Mouse (Mus musculus) splenic B cell, adult 2 months (primary cell): ENCODE data around the gene Zdhhc5.
"Not testable (repeated sequence)": the region's sequence is repeated elsewhere in the genome, so short reads cannot be mapped to it uniquely, and the experiment has no call there.

Experiments
- DNase-seq: peaks from one replicate; pipeline ENCODE4 v3.0.0-alpha.2; 2011; ENCODE audit warnings: low read depth, low spot score
- H3K27me3 ChIP-seq: 2 replicates; pipeline ENCODE4 v1.6.1; 2012; ENCODE audit warnings: mild to moderate bottlenecking, low read length, moderate library complexity, mixed read lengths; ENCODE audit not compliant: control insufficient read depth, poor library complexity, insufficient read depth, severe bottlenecking
- H3K36me3 ChIP-seq: 2 replicates; pipeline ENCODE4 v1.6.1; 2012; ENCODE audit warnings: mild to moderate bottlenecking, low read length, moderate library complexity, mixed read lengths; ENCODE audit not compliant: control insufficient read depth, poor library complexity, insufficient read depth, severe bottlenecking

Zdhhc5 gene

DNA sequence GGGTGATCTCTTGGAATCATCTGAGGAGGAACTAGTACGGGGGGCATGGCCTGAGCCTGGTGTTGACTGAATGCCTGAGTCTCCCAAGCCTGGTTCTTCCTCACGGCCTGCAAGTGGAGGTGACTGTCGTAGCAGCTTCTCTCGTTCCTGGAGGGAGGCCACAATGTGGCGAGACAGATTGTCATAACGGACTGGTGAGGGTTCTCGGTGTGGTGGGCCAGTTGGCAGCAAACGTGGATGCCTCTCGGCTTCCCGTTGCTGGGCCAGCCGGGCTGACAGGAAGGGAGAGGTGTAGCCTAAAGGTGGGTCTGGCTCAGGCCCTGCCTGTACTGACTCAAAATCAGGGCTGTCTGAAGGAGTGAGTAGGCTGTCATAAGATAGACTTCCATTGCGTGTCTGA lies 24.9 kb downstream of the Zdhhc5 start:
- H3K27me3 ChIP-seq: no peaks in the 10 kb centered on the region
- no peak for DNase-seq
- peaks cover 21% of the 10 kb centered on the region for H3K36me3 ChIP-seq

DNA sequence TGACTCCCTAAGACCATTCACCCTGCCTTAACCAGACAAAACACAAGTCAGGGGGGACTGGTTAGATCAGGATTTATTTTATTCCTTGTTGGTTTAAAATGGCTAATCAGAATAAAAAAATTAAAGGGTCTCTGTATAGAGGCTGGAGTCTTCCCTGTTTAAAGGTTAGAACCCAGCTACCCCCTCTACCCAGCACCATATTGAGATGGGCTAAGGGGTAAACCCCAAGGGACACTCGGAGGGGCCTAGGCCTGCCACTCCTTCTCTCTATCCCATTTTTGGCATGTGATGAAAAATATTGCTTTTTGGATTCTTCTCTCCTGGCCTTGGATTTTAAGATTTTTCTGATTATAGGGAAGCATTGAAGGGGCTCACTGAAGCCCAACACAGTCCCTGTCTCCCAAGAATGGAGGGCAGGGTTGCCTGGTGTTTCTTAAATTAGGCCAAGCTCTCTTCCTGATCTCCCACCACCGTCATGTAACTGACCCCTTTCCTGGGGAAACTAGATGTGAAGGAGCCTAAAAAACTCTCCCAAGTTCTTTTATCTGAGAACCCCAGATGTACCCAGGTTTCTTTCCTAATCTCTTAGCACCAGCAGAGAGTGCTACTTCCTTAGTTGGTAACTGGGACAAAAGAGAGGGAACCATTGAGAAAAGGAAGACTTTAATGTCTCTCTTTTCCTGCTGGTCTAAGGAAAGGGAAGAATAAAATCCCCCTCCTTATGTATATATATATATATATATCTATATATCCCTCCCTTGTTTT lies 26.7 kb downstream of the Zdhhc5 start:
- DNase-seq: no peak
- Histone ChIP-seq H3K27me3 (no peaks in the 10 kb centered on the region), H3K36me3 (peaks cover 21% of the 10 kb centered on the region)

DNA sequence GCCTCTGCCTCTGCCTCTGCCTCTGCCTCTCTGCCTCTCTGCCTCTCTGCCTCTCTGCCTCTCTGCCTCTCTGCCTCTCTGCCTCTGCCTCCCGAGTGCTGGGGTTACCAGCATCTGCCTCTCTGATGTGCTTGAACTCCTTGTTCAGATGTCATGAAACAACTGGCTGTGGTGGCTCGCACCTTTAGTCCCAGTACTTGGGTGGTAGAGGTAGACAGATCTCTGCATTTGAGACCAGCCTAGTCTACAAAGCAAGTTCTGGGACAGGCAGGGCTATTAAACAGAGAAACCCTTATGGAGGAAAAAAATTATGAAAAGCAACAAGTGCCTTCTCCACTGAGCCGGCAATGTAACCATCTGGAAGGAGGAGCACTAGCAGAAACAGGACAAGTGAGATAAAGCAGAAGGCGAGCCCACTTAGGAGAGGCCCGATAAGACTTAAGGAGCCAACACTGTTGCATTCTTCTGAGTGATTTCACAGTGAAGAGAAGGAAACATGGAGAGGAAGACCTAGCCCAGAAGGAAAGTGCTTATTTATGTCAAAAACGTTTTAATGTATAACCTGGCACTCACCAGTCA lies 32.3 kb downstream of the Zdhhc5 start:
- H3K27me3 ChIP-seq: no peaks in the 10 kb centered on the region
- DNase-seq: no peak
- peaks cover 6% of the 10 kb centered on the region for H3K36me3 ChIP-seq

DNA sequence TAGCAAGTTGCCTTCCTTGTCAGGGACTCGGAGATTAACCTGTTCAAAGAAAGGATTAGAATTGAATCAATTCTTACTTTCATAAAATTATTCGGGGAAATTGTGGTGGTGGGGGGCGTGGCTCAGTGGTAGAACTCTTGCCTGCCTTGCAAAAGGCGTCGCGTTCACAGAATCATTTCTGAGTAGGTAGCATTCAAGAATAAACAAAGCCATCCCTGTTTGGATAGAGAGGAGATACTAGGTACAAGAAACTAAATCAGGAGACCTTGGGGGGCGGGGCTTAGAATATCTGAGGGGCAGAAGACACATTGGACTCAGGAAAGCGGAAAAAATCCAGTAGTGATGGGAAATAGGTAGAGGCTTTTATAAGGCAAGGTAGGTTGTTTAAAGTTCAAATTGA lies 36.0 kb downstream of the Zdhhc5 start, which contains the start of gene Tmx2:
Gene Tmx2, minus strand, starts transcription at position 125 of the 400 bp plus-strand sequence.
- Histone ChIP-seq H3K36me3 (0 out of 2 replicates have a peak, but pooled peaks cover 3% of the 10 kb centered on the region), H3K27me3 (no peaks in the 10 kb centered on the region)
- no peak for DNase-seq

DNA sequence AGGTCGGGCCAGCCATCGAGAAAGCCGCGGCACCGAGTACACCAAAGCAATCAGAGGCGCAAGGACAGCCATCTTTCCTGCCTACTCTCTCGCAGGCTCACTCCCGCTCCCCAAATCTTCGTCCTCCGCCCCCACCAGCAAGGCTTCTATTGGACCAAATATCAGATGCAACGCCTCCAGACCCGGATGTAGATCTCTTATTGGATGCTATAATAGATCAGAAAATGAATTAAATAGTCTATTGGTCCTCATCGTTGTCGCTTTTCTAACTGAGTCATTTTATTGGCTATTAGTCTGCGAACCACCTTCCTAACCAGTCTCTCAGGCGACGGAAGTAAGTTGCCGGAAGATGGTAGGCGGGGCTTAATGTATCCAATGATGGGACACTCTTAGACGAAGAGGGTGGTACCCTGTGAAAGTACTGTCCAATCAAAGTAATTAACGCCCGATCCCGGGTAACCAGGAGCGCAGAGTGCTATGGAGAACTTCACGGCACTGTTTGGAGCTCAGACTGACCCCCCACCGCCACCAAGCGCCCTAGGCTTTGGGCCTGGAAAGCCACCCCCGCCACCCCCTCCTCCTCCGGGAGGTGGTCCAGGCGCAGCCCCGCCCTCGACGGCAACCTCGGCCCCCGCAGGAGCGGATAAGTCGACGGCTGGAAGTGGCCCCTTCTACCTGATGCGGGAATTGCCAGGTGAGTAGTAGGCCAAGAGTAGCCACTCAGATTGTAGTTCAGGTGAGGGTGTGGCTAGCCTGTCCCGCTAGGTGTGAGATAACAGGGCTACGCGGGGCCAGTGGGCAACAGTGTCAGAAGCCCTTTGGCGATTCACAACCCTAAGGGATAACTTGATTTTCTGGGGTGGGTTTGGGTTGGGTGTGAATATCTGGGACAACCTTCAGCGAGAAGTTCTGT lies 36.8 kb downstream of the Zdhhc5 start, which contains the start of the genes Gm28635 and Med19:
Gene Gm28635, minus strand, starts transcription at position 74 of the 913 bp plus-strand sequence.
Gene Med19, plus strand, starts transcription at position 435 of the 913 bp plus-strand sequence.
- Histone ChIP-seq H3K27me3 (no peaks in the 10 kb centered on the region), H3K36me3 (peaks cover 4% of the 10 kb centered on the region; the same call in 1 of the 2 replicates)
- DNase-seq: peak; percentile 98

DNA sequence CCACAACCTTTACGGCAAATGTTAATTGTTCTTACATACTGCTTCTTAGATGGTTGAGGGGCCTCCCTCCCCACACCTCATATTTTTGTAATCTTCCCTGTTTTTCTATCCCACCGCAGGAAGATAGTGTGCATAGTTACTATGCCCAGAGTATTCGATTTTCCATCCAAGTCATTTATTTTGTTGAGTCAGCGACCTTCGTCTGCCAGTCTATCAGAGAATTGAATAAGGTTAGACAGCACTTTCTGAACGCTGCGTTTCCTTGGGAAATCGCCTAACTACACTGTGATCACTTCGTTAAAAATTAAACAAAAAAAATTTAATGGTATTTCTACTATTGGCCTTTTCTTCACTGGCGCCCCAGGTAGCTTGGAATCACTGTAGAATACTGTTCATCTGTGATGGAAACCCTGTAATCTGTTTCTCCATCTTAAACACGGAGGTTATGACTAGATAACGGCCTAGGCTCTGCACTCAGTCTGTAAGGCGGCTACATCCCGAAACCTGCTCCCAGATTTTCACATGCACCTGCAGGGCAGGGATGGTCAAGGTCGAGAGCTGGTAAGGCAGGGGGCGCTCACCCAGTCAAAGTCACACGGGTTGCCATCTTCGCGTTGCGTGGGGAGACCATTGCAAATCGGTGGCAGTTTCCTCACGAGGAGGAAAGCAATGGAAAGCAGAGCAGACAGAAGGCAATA lies 37.6 kb downstream of the Zdhhc5 start:
- no peak for DNase-seq

DNA sequence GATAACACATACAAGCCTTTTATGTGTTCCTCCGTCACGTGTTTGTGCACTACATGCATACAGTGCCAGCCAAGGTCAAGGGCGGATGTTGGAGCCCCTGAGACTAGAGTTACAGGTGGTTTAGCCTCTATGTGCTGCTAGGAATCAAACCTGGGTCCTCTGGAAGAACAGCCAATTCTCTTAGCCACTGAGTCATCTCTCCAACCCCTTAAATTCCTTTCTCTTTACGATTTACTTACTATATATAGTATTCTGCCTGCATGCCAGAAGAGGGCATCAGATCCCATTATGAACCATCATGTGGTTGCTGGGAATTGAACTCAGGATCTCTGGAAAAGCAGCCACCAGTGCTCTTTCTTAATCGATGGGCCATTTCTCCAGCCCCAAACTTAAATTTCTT lies 43.4 kb downstream of the Zdhhc5 start:
- H3K27me3 ChIP-seq, H3K36me3 ChIP-seq, DNase-seq: not testable (repeated sequence)

More for the DNA sequence above, 37.6 kb downstream of the Zdhhc5 start:
- Histone ChIP-seq H3K27me3 (no peaks in the 10 kb centered on the region), H3K36me3 (peaks cover 9% of the 10 kb centered on the region)

DNA sequence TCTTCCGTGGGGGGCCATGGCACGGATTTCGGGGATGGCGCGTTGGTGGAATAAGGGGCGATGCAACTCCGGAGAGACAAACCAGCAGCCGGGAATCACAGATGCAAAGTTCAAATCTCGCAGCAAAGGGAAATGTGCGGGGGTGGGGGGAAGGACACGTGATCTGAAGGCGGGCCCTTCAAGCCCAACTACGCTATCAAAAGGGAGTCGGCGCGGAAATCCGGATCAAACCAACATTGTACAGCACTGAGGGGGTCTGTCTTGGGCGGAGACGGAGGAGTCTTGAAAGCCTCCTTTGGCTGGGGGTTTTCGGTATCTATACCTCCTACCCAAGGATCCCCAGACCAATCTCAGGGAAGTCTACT lies 44.4 kb downstream of the Zdhhc5 start, which contains the start of gene Selenoh:
Gene Selenoh, minus strand, starts transcription at position 202 of the 365 bp plus-strand sequence.
- Histone ChIP-seq H3K36me3 (peaks cover 8% of the 10 kb centered on the region), H3K27me3 (no peaks in the 10 kb centered on the region; the same call in 1 of the 2 replicates)
- peak; percentile 92 for DNase-seq

DNA sequence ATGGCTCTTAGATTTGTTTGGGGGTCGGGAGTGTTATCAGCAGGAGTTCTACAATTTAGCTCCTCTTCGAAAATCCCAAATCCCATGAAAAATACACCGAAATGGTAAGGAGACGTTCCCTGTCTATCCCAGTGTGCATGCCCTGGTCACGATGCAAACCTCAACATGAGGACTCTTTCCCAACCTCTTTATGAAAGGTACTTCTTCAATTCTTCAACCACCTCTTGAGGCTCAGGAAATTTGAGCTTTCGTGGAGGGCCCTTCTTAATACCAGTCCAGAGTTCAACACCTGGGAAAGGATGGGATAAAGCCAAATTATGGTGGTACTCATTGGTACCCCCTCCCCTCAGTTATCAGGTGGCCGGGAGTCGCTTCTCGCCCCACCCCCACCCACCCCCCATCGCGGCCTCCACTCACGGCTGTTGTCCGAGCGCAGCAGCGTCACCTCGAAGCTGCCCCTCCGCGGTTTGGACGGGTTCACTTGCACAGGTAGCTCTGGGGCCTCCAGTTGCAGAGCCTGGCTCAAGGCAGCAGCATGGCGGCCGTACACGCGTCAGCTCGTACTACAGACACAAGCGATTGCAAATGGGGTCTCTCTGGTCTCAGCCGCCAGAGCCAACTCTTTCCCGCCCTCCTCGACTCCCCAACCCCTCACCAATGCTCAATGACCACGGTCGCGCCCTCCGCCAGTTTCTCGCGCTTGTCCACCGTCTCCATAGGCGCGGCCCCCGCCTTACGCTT lies 45.0 kb downstream of the Zdhhc5 start:
- peak; percentile 31 for DNase-seq
- Histone ChIP-seq H3K27me3 (no peaks in the 10 kb centered on the region; the same call in 1 of the 2 replicates), H3K36me3 (peaks cover 8% of the 10 kb centered on the region)

DNA sequence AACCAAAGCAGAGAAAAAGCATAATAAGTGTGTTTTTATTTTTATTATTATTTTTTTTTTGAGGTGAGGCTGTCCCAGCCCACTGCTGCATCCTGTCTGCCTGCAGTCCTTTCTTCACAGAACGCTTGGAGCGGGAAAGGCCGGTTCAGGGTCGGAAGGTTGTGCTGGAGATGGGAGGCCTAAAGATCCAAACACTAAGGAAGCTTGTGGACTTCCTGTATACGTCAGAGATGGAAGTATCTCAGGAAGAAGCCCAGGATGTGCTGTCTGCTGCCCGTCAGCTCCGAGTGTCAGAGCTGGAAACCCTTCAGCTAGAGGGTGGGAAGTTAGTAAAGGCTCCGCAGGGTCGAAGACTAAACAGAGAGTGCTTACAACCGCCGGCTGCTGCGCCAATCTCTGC lies 48.9 kb downstream of the Zdhhc5 start:
- H3K27me3 ChIP-seq: peaks cover 2% of the 10 kb centered on the region; the same call in 1 of the 2 replicates
- DNase-seq: no peak
- H3K36me3 ChIP-seq: no peaks in the 10 kb centered on the region

DNA sequence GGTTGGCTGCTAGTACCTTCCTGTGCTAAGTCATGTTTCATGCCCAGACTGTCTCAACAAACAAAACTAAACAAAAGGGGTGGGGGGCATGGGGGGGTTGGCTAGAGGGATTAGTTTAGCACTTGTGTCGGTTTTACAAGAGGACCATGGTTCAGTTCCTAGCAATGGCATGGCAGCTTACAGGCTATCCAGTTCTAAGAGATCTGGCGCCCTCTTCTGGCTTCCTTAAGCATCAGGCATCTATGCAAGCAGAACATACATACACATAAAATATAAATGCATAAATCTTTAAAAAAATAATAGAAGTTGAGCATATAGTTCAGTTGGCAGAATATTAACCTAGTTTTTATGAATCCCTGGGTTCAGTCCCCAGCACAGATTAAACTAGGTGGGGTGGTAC lies 52.1 kb downstream of the Zdhhc5 start:
- peak; percentile 81 for DNase-seq
- H3K36me3 ChIP-seq: no peaks in the 10 kb centered on the region
- 0 out of 2 replicates have a peak, but pooled peaks cover 2% of the 10 kb centered on the region for H3K27me3 ChIP-seq

DNA sequence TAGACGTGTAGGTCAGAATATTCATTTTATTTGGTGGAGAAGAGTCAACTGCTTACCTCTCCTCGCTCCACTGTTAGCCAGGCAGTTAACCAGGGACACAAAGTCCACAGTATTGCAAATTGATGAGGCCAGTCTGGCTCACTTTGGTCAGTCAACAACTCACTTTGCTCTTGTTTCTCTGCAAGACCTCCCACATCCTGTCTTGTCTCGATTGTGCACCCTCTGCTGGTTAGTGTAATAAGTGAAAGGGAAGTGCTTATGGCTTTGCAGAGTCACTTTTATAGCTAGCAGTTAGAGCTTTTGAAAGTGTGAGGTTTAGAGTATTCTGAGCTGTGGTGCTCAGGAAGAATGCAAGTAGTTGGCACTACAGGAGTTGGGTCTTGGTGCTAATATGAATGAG lies 54.7 kb downstream of the Zdhhc5 start:
- Histone ChIP-seq H3K27me3 (0 out of 2 replicates have a peak, but pooled peaks cover 2% of the 10 kb centered on the region), H3K36me3 (no peaks in the 10 kb centered on the region)
- DNase-seq: peak; percentile 84

DNA sequence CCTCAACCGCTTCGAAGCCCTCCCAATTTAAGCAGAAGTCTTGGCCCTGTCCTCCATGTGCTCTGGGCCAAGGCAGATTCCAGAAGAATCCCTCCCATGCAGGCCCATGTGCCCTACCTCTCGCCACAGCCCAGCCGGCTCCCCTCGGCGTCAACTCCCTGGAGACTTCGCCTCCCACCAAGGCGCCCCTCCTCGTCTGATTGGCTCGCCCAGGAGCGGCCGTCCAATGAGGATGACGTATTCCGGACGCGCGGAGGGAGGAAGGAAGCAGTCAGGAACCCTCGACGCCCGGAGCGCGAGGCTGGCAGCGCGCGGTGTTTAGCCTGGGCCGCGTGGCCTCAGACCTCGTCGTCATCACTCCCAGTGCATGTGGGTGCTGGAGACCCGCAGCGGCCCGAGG lies 56.2 kb downstream of the Zdhhc5 start, which contains the start of gene Btbd18:
Gene Btbd18, plus strand, starts transcription at position 274 of the 400 bp plus-strand sequence.
- H3K36me3 ChIP-seq: no peaks in the 10 kb centered on the region
- H3K27me3 ChIP-seq: no peaks in the 10 kb centered on the region
- no peak for DNase-seq
